Mouse (Mus musculus): Measurements from ENCODE around the gene Soat2. TPM values are rescaled to one million over a fixed set of nuclear protein-coding genes. Genes with fewer than 3 reads are reported as not detected.
A peak's percentile ranks its signal among the peaks of the same experiment; 100 is the strongest.
"Not testable (repeated sequence)": the region's sequence is repeated elsewhere in the genome, so short reads cannot be mapped to it uniquely, and the experiment has no call there.

The Soat2 gene
- polyA plus RNA-seq, 1 experiment from 2014 or later, result 6.2 TPM

DNA sequence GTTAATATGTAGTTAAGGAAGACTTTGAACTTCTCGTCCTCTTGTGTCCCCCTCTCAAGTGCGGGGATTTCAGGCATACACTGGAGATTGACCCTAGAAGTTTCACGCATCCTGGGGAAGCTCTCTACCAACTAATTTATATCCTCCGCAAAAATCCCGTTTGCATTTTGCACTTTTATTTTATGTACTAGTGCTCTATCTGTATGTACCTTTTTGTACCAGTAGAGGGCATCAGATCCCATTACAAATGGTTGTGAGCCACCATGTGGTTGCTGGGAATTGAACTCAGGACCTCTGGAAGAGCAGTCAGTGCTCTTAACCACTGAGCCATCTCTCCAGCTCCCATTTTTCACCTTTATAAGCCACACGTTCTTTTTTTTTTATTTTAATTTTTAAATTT, 4.7 kb downstream of the Soat2 start:
- H3K27ac ChIP-seq; H3K4me2 ChIP-seq; H3K27me3 ChIP-seq (replicated peaks); H3K9me3 ChIP-seq; H3K36me3 ChIP-seq; ATAC-seq (ENCODE audit: insufficient read depth, low FRiP score, low read depth); H3K9ac ChIP-seq; H3K4me3 ChIP-seq (replicated peaks): not testable (repeated sequence)
- WGBS, result 88% methylated on average over 6 of the region's 6 CpGs
- peaks cover 12% of the 10 kb centered on the region; the same call in 1 of the 2 replicates for H3K4me1 ChIP-seq

DNA sequence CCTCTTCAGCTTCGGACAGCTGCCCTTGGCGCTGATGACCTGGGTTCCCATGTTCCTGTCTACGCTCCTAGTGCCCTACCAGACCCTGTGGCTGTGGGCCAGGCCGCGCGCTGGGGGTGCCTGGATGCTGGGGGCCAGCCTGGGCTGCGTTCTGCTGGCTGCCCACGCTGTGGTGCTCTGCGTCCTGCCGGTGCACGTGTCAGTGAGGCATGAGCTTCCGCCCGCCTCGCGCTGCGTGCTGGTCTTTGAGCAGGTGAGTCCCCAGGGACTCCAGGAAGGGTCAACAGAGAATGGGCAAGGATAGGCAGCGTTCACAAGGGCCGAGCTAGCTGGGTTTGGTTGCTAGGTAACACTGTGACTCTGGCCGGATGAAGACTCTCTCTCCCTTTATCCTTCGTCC, 6.5 kb downstream of the Soat2 start:
- ATAC-seq (ENCODE audit: insufficient read depth, low FRiP score, low read depth), result no peak
- no peak overlapping the region for H3K4me3 ChIP-seq (replicated peaks)
- no peaks in the 10 kb centered on the region for H3K4me1 ChIP-seq
- no peaks in the 10 kb centered on the region for H3K27me3 ChIP-seq (replicated peaks)
- no peak overlapping the region; the same call in 1 of the 2 replicates for H3K9ac ChIP-seq
- H3K4me2 ChIP-seq, result no peak overlapping the region
- no peak overlapping the region for H3K27ac ChIP-seq
- no peaks in the 10 kb centered on the region for H3K9me3 ChIP-seq
- WGBS, result 50% methylated on average over 20 of the region's 20 CpGs
- no peaks in the 10 kb centered on the region for H3K36me3 ChIP-seq

DNA sequence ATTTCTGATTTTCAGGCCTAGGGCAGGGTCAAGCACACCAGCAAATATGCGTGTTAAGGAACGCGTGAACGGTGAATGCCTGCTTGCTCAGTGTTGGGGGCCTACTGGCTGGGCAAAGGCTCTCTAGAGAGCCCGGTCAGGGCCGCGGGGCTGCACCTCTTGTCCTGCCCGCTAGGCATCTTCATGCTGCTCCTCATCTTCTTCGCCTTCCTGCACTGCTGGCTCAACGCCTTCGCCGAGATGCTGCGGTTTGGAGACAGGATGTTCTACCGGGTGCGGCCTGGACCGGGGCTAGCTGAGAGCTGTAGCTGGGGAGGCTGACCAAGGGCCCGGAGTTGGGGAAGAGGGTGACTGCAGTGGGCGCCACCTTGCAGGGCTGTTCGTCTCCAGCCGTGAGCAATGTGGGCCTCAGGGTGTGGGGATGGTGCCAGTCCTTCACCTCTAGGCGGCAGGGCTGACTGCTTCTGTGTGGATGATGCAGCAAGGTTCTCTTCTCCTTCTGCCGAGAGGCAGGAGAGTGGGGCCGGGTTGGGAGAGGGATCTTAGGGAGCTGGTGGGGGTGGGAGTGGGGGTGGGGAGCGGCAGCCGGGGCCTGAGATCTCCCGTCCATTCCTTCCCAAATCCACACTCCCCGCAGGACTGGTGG, 10.2 kb downstream of the Soat2 start:
- no peak overlapping the region for H3K4me3 ChIP-seq (replicated peaks)
- H3K9me3 ChIP-seq, result no peaks in the 10 kb centered on the region
- ATAC-seq (ENCODE audit: insufficient read depth, low FRiP score, low read depth), result no peak
- H3K27me3 ChIP-seq (replicated peaks), result no peaks in the 10 kb centered on the region
- no peak overlapping the region for H3K4me2 ChIP-seq
- no peaks in the 10 kb centered on the region for H3K4me1 ChIP-seq
- H3K27ac ChIP-seq, result no peak overlapping the region
- H3K36me3 ChIP-seq, result no peaks in the 10 kb centered on the region
- 61% methylated on average over 26 of the region's 27 CpGs for WGBS
- no peak overlapping the region for H3K9ac ChIP-seq

DNA sequence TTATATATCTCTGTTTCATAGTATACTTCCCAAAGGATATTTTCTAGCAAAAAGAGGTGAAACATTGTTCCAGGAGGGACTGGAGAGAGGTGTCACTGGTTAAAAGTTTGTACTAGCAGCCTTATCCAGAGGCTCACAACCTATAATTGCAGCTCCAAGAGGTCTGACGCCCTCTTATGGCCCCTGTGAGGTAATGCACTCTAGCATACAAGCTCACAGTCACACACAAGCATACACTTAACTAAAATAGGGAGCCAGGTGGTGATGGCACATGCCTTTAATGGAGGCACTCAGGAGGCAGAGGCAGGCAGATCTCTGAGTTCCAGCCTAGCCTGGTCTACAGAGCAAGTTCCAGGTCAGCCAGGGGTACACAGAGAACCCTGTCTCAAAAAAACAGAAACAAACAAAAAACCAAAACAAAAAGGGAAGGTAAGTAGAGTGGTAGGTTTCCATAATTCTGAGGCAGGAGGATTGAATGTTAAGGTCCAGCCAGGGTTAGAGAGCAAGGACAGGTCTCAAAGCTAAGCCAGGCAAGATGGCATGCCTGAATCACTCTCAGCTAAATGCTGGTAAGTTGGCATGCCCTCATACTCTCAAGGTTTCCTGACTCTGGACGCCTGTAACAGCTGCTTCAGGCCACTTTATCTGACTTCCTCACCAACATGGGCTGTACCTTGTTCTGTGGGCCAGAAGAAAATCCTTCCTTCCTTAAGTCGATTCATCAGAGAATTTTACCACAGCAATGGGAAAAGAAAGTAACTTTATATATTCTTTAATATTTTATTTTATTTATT, 13.8 kb downstream of the Soat2 start:
- Histone ChIP-seq H3K9ac (no peak overlapping the region), H3K27me3 (replicated peaks) (no peaks in the 10 kb centered on the region), H3K4me1 (peaks cover 8% of the 10 kb centered on the region; the same call in 1 of the 2 replicates), H3K27ac (no peak overlapping the region), H3K36me3 (no peaks in the 10 kb centered on the region), H3K4me3 (replicated peaks) (no peak overlapping the region), H3K4me2 (no peak overlapping the region), H3K9me3 (no peaks in the 10 kb centered on the region)
- 51% methylated on average over 3 of the region's 3 CpGs for WGBS
- ATAC-seq (ENCODE audit: insufficient read depth, low FRiP score, low read depth), result no peak

DNA sequence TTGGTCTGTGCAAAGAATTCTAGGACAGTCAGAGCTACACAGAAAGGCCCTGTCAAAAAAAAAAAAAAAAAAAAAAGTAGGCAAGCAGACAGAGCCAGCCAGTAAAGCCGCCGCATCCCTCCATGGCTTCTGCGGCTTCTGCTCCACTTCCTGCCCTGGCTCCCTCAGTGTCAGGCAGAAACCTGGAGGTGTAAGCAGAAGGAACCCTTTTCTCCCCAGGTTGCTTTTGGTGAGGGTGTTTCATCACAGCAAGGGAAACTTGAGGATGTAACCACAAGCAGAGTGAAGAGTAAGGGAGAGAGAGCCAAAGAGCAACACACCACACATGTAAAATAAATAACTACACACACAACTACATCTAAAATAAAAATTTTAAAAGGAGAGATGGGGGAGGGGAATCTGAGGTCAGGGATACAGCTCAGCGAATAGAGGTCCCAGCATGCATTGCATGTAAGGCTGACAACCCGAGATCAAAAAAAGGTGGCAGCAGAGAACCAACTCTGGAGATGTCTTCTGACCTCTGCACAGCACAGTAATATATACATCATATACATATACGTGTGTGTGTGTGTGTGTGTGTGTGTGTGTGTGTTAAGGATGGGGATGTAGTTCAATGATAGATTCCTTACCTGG, 15.3 kb downstream of the Soat2 start:
- Histone ChIP-seq H3K4me3 (replicated peaks) (no peak overlapping the region), H3K4me2 (no peak overlapping the region), H3K4me1 (peaks cover 8% of the 10 kb centered on the region; the same call in 1 of the 2 replicates), H3K36me3 (no peaks in the 10 kb centered on the region), H3K9ac (no peak overlapping the region), H3K27ac (no peak overlapping the region), H3K9me3 (no peaks in the 10 kb centered on the region), H3K27me3 (replicated peaks) (no peaks in the 10 kb centered on the region)
- WGBS, result 40% methylated on average over 6 of the region's 6 CpGs
- no peak for ATAC-seq (ENCODE audit: insufficient read depth, low FRiP score, low read depth)

DNA sequence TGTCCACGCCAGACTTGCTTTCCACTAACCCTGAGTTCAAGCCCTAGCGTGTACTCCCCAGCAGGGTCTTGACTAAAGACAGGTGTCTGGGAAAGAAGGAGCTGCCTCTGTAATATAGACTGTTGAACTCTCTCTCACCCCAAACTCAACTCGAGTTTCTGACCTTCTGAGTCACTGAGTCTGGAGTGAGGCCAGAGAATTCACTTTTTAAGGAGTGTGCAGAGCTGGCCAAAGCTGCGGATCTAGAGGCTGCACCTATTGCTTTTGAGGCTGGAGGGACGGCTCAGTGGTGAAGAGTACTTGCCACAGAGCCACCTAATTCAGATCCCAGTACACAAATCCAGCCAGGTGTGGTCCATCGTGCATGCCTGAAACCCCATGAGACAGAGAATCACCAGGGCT, 17.3 kb downstream of the Soat2 start:
- Histone ChIP-seq H3K9me3 (no peaks in the 10 kb centered on the region), H3K4me1 (peaks cover 8% of the 10 kb centered on the region; the same call in 1 of the 2 replicates), H3K27ac (peak overlapping the region; percentile 42; the same call in 1 of the 2 replicates), H3K27me3 (replicated peaks) (no peaks in the 10 kb centered on the region), H3K4me2 (no peak overlapping the region), H3K36me3 (no peaks in the 10 kb centered on the region), H3K9ac (no peak overlapping the region), H3K4me3 (replicated peaks) (no peak overlapping the region)
- peak; percentile 55; the same call in 1 of the 2 replicates for ATAC-seq (ENCODE audit: insufficient read depth, low FRiP score, low read depth)
- 28% methylated on average over 6 of the region's 6 CpGs for WGBS

DNA sequence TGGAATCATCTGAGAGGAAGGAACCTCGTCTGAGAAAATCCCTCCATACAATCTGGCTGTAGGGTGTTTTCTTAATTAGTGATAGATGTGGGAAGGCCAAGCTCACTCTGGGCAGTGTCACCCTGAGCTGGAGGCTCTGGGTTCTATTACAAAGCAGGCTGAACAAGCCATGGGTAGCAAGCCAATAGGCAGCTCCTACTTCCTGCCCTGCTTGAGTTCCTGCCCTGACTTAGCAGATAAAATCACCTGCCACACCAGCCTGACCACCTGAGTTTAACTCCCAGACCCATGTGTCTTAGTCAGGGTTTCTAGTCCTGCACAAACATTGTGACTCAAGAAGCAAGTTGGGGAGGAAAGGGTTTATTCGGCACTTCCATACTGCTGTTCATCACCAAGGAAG, 18.7 kb downstream of the Soat2 start:
- whole genome bisulfite sequencing, result 51% methylated on average over 2 of the region's 2 CpGs

DNA sequence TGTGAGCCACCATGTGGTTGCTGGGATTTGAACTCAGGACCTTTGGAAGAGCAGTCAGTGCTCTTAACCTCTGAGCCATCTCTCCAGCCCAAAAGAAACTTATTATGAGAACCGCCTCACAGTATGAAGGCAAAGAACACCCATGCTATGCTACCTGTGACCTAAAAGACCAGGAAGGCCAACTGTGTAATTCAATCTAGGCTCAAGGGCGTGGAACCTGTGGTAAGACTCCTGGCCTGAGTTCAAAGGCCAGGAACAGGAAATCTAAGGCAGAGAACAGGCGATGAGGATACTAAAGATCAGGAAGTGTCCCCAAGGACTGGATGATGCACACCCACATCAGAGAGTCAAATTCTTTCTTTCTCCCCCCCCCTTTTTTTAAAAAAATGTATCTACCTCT, 23.3 kb downstream of the Soat2 start:
- H3K4me1 ChIP-seq, result no peaks in the 10 kb centered on the region
- H3K4me3 ChIP-seq (replicated peaks), result no peak overlapping the region
- H3K27ac ChIP-seq, result no peak overlapping the region
- 75% methylated on average over 3 of the region's 3 CpGs for WGBS
- H3K9me3 ChIP-seq, result no peaks in the 10 kb centered on the region
- peaks cover 6% of the 10 kb centered on the region; the same call in 1 of the 2 replicates for H3K36me3 ChIP-seq
- H3K4me2 ChIP-seq, result no peak overlapping the region
- H3K27me3 ChIP-seq (replicated peaks), result no peaks in the 10 kb centered on the region
- ATAC-seq (ENCODE audit: insufficient read depth, low FRiP score, low read depth), result no peak
- no peak overlapping the region for H3K9ac ChIP-seq

More for the DNA sequence above, 18.7 kb downstream of the Soat2 start:
- peak; percentile 36; the same call in 1 of the 2 replicates for ATAC-seq (ENCODE audit: insufficient read depth, low FRiP score, low read depth)
- Histone ChIP-seq H3K27me3 (replicated peaks) (no peaks in the 10 kb centered on the region), H3K9ac (no peak overlapping the region), H3K4me3 (replicated peaks) (no peak overlapping the region), H3K27ac (no peak overlapping the region), H3K4me1 (peaks cover 8% of the 10 kb centered on the region; the same call in 1 of the 2 replicates), H3K4me2 (no peak overlapping the region), H3K9me3 (no peaks in the 10 kb centered on the region), H3K36me3 (no peaks in the 10 kb centered on the region)

DNA sequence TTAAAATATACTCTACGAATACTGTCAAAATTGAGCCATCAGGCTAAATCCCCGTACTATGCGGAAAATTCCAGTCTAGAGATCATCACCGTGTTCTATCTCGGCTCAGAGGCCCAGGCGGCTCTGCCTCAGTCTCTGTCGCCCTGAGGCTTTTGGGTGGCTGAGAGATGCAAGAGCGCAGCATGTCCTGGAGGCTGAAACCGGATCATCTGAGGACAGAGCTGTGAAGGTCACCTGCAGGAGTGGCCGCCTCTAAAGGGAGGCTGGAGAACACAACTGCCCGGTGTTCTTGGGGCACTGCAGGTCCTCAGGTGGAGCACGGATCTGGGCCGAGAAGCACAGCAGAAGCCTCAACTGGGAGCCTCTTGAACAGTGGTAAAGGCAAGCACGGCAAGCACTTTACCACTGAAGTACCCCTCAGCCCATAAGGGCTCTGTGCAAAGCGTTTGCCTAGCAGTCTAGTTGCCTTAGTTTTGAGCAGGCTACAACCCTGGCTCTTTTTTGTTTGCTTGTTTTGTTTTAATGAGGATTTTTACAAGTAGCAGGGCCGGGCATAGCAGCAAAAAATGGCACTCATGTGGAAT, 25.5 kb downstream of the Soat2 start:
- Histone ChIP-seq H3K9ac (no peak overlapping the region), H3K36me3 (peaks cover 6% of the 10 kb centered on the region; the same call in 1 of the 2 replicates), H3K4me1 (no peaks in the 10 kb centered on the region), H3K4me2 (no peak overlapping the region), H3K9me3 (no peaks in the 10 kb centered on the region), H3K4me3 (replicated peaks) (no peak overlapping the region), H3K27ac (no peak overlapping the region), H3K27me3 (replicated peaks) (no peaks in the 10 kb centered on the region)
- 86% methylated on average over 16 of the region's 16 CpGs for WGBS
- ATAC-seq (ENCODE audit: insufficient read depth, low FRiP score, low read depth), result no peak

DNA sequence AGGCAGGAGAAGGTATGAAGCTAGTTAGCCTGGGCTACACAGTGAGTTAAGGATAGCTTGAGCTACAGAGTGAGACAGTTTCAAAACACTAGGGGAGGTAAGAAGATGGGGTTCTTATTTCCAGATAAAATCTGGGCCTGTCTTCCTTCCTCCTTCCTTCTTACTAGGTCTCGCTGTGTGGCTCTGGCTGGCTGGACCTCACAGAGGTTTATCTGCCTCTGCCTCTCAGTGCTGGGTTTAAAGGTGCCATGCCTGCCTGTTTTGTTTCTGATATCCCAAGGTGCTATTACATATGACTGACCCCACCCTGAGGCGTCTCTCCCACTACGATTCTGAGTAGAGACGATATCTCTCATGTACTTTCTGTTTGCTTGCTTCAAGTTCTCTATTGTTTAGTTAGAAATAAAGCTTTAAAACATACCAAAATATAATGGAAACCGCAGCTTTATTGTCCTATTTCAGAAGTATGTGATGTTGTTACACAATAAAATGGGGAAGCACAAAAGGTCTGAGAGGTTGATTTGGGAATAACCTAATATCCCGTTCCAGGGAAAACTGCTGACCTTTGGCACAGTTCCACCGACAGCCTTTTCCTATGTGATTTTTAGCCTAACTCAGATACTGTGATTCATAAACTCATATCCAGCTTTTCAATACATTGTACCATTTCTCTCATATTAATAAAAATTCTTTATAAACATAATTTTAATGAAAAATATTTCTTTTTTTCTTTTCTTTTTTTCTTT, 26.4 kb downstream of the Soat2 start:
- Histone ChIP-seq H3K4me3 (replicated peaks) (no peak overlapping the region), H3K9me3 (no peaks in the 10 kb centered on the region), H3K36me3 (peaks cover 9% of the 10 kb centered on the region; the same call in 1 of the 2 replicates), H3K9ac (no peak overlapping the region), H3K27ac (no peak overlapping the region), H3K27me3 (replicated peaks) (no peaks in the 10 kb centered on the region), H3K4me1 (no peaks in the 10 kb centered on the region), H3K4me2 (no peak overlapping the region)
- 81% methylated on average over 7 of the region's 7 CpGs for WGBS
- ATAC-seq (ENCODE audit: insufficient read depth, low FRiP score, low read depth), result no peak

DNA sequence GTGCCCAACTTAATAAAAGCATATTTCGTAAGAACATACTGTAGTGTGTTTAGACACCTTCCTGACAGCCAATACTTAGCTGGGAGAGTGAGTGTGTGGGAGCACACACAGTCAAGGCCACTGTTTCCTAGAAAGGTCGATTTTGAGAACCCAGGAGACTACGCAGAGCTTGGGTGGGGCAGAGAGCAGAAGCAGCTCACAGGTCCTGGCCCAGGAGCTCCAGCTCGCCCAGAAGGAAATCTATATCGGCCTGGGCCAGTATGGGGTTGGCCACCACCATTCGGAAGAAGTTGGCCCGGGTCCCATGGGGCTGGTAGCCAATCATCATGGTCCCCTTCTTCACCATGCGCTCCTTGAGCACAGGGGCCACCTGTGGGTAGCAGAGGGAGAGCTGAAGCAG, 27.1 kb downstream of the Soat2 start:
- Histone ChIP-seq H3K4me3 (replicated peaks) (no peak overlapping the region), H3K4me1 (no peaks in the 10 kb centered on the region), H3K9ac (no peak overlapping the region), H3K36me3 (peaks cover 9% of the 10 kb centered on the region; the same call in 1 of the 2 replicates), H3K27ac (no peak overlapping the region), H3K4me2 (no peak overlapping the region), H3K27me3 (replicated peaks) (no peaks in the 10 kb centered on the region), H3K9me3 (no peaks in the 10 kb centered on the region)
- ATAC-seq (ENCODE audit: insufficient read depth, low FRiP score, low read depth), result no peak
- WGBS, result 83% methylated on average over 8 of the region's 8 CpGs
